ENCODE assay signal across 9 mouse cellular contexts in the genomic region with DNA sequence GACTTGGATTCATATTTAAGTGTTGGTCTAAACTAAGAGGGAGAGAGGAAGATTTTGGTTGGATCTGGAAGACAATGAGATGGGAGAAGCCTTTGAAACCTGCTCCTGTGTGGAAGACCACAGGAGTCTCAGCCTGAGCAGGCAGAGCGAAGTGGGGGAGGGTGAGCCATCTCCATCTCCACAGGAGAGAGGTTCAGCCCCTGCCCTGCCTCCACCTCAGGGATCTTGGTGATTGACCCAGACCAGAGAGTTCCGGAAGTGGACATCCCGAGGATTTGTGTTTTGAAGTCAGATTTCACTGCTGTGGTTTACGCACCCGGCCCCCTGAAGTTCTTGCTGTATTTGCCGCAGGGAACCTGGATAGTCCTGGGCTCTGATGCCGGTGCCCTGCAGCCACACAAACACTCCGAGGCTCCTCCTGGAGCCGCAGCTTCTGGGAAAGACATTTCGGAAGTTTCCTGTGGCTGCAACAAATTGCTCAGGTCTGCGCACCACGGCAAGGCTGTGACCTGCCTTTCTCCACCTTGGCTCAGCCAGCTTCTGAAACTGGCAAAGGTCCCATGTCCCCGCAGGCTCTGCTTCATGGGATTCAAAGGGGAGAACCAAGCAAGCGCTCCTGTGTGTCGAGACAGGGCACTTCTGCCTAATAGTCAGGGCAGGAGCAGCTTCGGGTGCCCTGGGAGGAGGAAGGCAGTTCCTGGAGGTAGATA.
DNase-seq lines count a peak whose midpoint lies in the region; ATAC-seq and TF ChIP-seq lines count a peak whose summit lies in the region.
"Had no signal": no experiment of that assay in that cellular context is flagged by ENCODE, and none has a peak within 500 bp of the region (broad histone marks: within the 10 kb centered on the region; RNA-seq: fewer than 3 reads in every experiment).

No protein-coding gene starts in this region.

- peak overlapping the region; percentile 50 for H3K4me2 ChIP-seq in lung, postnatal 0 days (replicated peaks; ENCODE audit: low read depth, low read length)
- peak overlapping the region; percentile 52 for H3K4me2 ChIP-seq in forebrain, embryonic 13.5 days
- H3K4me2 ChIP-seq in intestine, embryonic 16.5 days (ENCODE audit: low read depth, low read length) = peak overlapping the region; percentile 40
- peak overlapping the region; percentile 46 for H3K4me2 ChIP-seq in midbrain, embryonic 11.5 days

- no peak for DNase-seq in lung, postnatal 0 days (ENCODE audit: low spot score)
- DNase-seq in lung, postnatal 10 days = no peak
- DNase-seq in midbrain, embryonic 11.5 days (ENCODE audit: low spot score, missing footprints) = peak; percentile 88
- no peak for DNase-seq in thymus, postnatal 36 days
- DNase-seq in gastrocnemius, postnatal 36 days = no peak
- no peak for DNase-seq in urinary bladder, postnatal 25 days (ENCODE audit: low spot score)

- TF ChIP-seq CTCF in lung, postnatal 0 days (IDR thresholded peaks at IDR 0.05) = no peak

- no peak overlapping the region for H3K9ac ChIP-seq in lung, postnatal 0 days (replicated peaks; ENCODE audit: low read depth)
- H3K9ac ChIP-seq in forebrain, embryonic 13.5 days = peak overlapping the region; percentile 39; the same call in 1 of the 2 replicates
- peak overlapping the region; percentile 31 for H3K9ac ChIP-seq in intestine, embryonic 16.5 days (ENCODE audit: low read depth, low read length)
- H3K9ac ChIP-seq in midbrain, embryonic 11.5 days (ENCODE audit: low read length) = peak overlapping the region; percentile 30

- no peaks in the 10 kb centered on the region for H3K36me3 ChIP-seq in lung, postnatal 0 days (ENCODE audit: insufficient read depth, low read length)
- no peaks in the 10 kb centered on the region for H3K36me3 ChIP-seq in forebrain, embryonic 13.5 days (ENCODE audit: poor library complexity, severe bottlenecking)
- H3K36me3 ChIP-seq in intestine, embryonic 16.5 days (ENCODE audit: control insufficient read depth, insufficient read depth, low read length) = no peaks in the 10 kb centered on the region
- H3K36me3 ChIP-seq in midbrain, embryonic 11.5 days (ENCODE audit: control insufficient read depth, insufficient read depth, low read length) = no peaks in the 10 kb centered on the region

- no peaks in the 10 kb centered on the region for H3K4me1 ChIP-seq in lung, postnatal 0 days (ENCODE audit: insufficient read depth, low read depth, low read length)
- peaks cover 12% of the 10 kb centered on the region for H3K4me1 ChIP-seq in forebrain, embryonic 13.5 days
- H3K4me1 ChIP-seq in intestine, embryonic 16.5 days (ENCODE audit: control insufficient read depth, insufficient read depth, low read length) = peaks cover 11% of the 10 kb centered on the region
- peaks cover 6% of the 10 kb centered on the region for H3K4me1 ChIP-seq in midbrain, embryonic 11.5 days (ENCODE audit: control insufficient read depth, insufficient read depth, low read length)

- H3K4me3 ChIP-seq in lung, postnatal 0 days (ENCODE audit: low read depth, low read length) = no peak overlapping the region
- H3K4me3 ChIP-seq in forebrain, embryonic 13.5 days = peak overlapping the region; percentile 12; the same call in 1 of the 2 replicates
- peak overlapping the region; percentile 15; the same call in 1 of the 2 replicates for H3K4me3 ChIP-seq in intestine, embryonic 16.5 days (ENCODE audit: low read length)
- no peak overlapping the region for H3K4me3 ChIP-seq in midbrain, embryonic 11.5 days (ENCODE audit: low read depth, low read length)

- 21% methylated on average over 16 of the region's 16 CpGs for WGBS in lung, postnatal 0 days
- WGBS in forebrain, embryonic 13.5 days = 12% methylated on average over 16 of the region's 16 CpGs
- WGBS in intestine, embryonic 16.5 days = 13% methylated on average over 16 of the region's 16 CpGs
- 9% methylated on average over 16 of the region's 16 CpGs for WGBS in midbrain, embryonic 11.5 days

- no peak overlapping the region for H3K27ac ChIP-seq in lung, postnatal 0 days (ENCODE audit: low read length)
- no peak overlapping the region for H3K27ac ChIP-seq in forebrain, embryonic 13.5 days
- H3K27ac ChIP-seq in intestine, embryonic 16.5 days (ENCODE audit: low read length) = no peak overlapping the region
- H3K27ac ChIP-seq in midbrain, embryonic 11.5 days (ENCODE audit: low read depth, low read length) = no peak overlapping the region

- no peaks in the 10 kb centered on the region for H3K27me3 ChIP-seq in lung, postnatal 0 days (replicated peaks; ENCODE audit: insufficient read depth, low read length)
- H3K27me3 ChIP-seq in forebrain, embryonic 13.5 days = peaks cover 15% of the 10 kb centered on the region; the same call in 1 of the 2 replicates
- H3K27me3 ChIP-seq in intestine, embryonic 16.5 days (replicated peaks; ENCODE audit: control insufficient read depth, insufficient read depth, low read length) = no peaks in the 10 kb centered on the region
- peaks cover 8% of the 10 kb centered on the region; the same call in 1 of the 2 replicates for H3K27me3 ChIP-seq in midbrain, embryonic 11.5 days (ENCODE audit: control insufficient read depth, insufficient read depth, low read length)

- no peak for TF ChIP-seq EP300 in lung, postnatal 0 days (IDR thresholded peaks at IDR 0.05)

- intact Hi-C loops in gastrocnemius, postnatal 36 days (cut with DNase I) = no loop called here

- ATAC-seq in lung, postnatal 0 days = no peak
- ATAC-seq in forebrain, embryonic 13.5 days = no peak
- ATAC-seq in intestine, embryonic 16.5 days = no peak
- ATAC-seq in midbrain, embryonic 11.5 days (ENCODE audit: low FRiP score) = no peak
- ATAC-seq: Patski had no signal

- H3K9me3 ChIP-seq in lung, postnatal 0 days (ENCODE audit: low read length) = no peaks in the 10 kb centered on the region
- no peaks in the 10 kb centered on the region for H3K9me3 ChIP-seq in forebrain, embryonic 13.5 days (replicated peaks)
- H3K9me3 ChIP-seq in intestine, embryonic 16.5 days (ENCODE audit: control insufficient read depth, low read length) = no peaks in the 10 kb centered on the region
- no peaks in the 10 kb centered on the region for H3K9me3 ChIP-seq in midbrain, embryonic 11.5 days (ENCODE audit: control insufficient read depth, low read length)

Comparison
In these comparisons a context has a peak if more than half of its experiments do, and no peak if none do; other contexts are left out.
1. H3K4me3 ChIP-seq: peak in forebrain, embryonic 13.5 days (single experiment) and intestine, embryonic 16.5 days (single experiment); none in lung, postnatal 0 days (single experiment) and midbrain, embryonic 11.5 days (single experiment).
2. Peak in every context shown above with its lines, with median percentiles within 50 percentile points of each other: H3K4me2 ChIP-seq.